Mouse (Mus musculus): ENCODE measurements around the gene Atp7a.

GRCm38 (mm10) chrX:106139309-106140070 lies 112.4 kb downstream of the Atp7a start:
- no peak for TF ChIP-seq CTCF (IDR thresholded peaks at IDR 0.05; ENCODE audit: extremely low read depth, insufficient read length, insufficient replicate concordance, low read depth, low read length)
- TF ChIP-seq POLR2A (IDR thresholded peaks at IDR 0.05; ENCODE audit: low read depth, low read length) = no peak
